Mouse (Mus musculus) midbrain, postnatal 0 days (tissue): ENCODE measurements at regions not wholly inside any gene's neighbourhood (a gene's known extent, or its start where the extent isn't known, plus 50 kb on each side); places are given as distances from the start of the nearest gene placed in this dataset.

ENCODE experiments used
- ATAC-seq: fragments of 200-750 bp; cut with Nextera tagmentation; 2 replicates; pipeline ENCODE4 v1.8.0; 2017; ENCODE audit warnings: moderate number of reproducible peaks, mild to moderate bottlenecking, moderate TSS enrichment, moderate library complexity; ENCODE audit not compliant: low FRiP score
- DNase-seq: peaks from one replicate; pipeline ENCODE4 v3.0.0-alpha.2; 2015; ENCODE audit warnings: low spot score
- H3K27ac ChIP-seq: fragments of 300-500 bp; sonication (generic); 2 replicates; pipeline ENCODE4 v1.5.1; 2014; ENCODE audit warnings: low read depth, mild to moderate bottlenecking, low read length, mixed read lengths
- H3K27me3 ChIP-seq: fragments of 300-500 bp; sonication (generic); 2 replicates; pipeline ENCODE4 v1.6.1; 2014; ENCODE audit warnings: low read length, control low read depth, mixed read lengths; ENCODE audit not compliant: insufficient read depth
- H3K36me3 ChIP-seq: fragments of 300-500 bp; sonication (generic); 2 replicates; pipeline ENCODE4 v1.6.1; 2014; ENCODE audit warnings: low read length, control low read depth, mixed read lengths; ENCODE audit not compliant: insufficient read depth
- H3K4me1 ChIP-seq: fragments of 300-500 bp; sonication (generic); 2 replicates; pipeline ENCODE4 v1.6.1; 2014; ENCODE audit warnings: mild to moderate bottlenecking, control low read depth, antibody characterized with exemption, low read length, mixed read lengths; ENCODE audit not compliant: insufficient read depth
- H3K4me2 ChIP-seq: fragments of 300-500 bp; sonication (generic); 2 replicates; pipeline ENCODE4 v1.6.1; 2014; ENCODE audit warnings: low read depth, mild to moderate bottlenecking, low read length, mixed read lengths; ENCODE audit not compliant: poor library complexity, severe bottlenecking
- H3K4me3 ChIP-seq: fragments of 300-500 bp; sonication (generic); 2 replicates; pipeline ENCODE4 v1.5.1; 2014; ENCODE audit warnings: low read depth, mild to moderate bottlenecking, low read length, moderate library complexity
- H3K9ac ChIP-seq: fragments of 300-500 bp; sonication (generic); replicated peaks from 2 replicates; pipeline ENCODE4 v1.6.1; 2014; ENCODE audit warnings: mild to moderate bottlenecking, low read length, moderate library complexity, mixed read lengths; ENCODE audit not compliant: poor library complexity, severe bottlenecking
- H3K9me3 ChIP-seq: fragments of 300-500 bp; sonication (generic); 2 replicates; pipeline ENCODE4 v1.6.1; 2016; ENCODE audit warnings: low read length, control low read depth
- CTCF ChIP-seq: IDR thresholded peaks from 2 replicates; pipeline ENCODE4 v1.5.1; 2016; ENCODE audit warnings: antibody characterized with exemption, mild to moderate bottlenecking
- WGBS: fragments of 180-500 bp; shearing (Covaris S2); extraction: QIAGEN DNeasy Blood & Tissue Kit; methylation state at CpG from one replicate; pipeline ENCODE4 v1.1.7; 2014; 5-methylcytosine and 5-hydroxymethylcytosine counted together

- Histone ChIP-seq H3K4me2 (no peak overlapping the region), H3K4me1 (no peaks in the 10 kb centered on the region), H3K27me3 (no peaks in the 10 kb centered on the region), H3K9me3 (no peaks in the 10 kb centered on the region), H3K36me3 (no peaks in the 10 kb centered on the region), H3K27ac (no peak overlapping the region), H3K4me3 (no peak overlapping the region), H3K9ac (no peak overlapping the region)
- 86% methylated on average over 2 of the region's 2 CpGs for WGBS
- no peak for DNase-seq
- ATAC-seq = no peak
- TF ChIP-seq CTCF = no peak
These were observed 194.9 kb upstream of the Klf4 start for GRCm38 (mm10) chr4:55727178-55727577.

DNA sequence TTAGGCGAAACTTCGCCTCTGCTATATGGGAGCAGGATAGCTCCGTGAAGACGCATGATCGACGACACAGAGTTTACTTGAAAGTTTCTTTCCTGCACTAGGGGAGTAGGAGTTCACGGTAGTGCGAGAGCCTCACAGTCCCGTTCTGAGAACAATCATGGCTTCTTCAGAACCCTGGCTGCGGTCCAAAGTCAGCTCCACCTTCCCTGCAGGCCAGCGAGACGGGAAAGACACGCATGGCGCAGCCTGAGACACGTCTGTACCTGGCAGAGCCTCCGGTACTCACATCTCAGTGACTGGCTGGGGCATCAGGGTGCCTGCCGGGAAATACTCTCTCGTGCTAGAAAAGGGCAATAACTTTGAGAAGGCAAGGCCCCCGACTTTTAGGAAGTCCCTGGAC, 193.8 kb upstream of the Klf4 start:
- Histone ChIP-seq H3K4me3 (no peak overlapping the region), H3K4me2 (no peak overlapping the region), H3K27ac (no peak overlapping the region), H3K4me1 (no peaks in the 10 kb centered on the region), H3K36me3 (no peaks in the 10 kb centered on the region), H3K27me3 (no peaks in the 10 kb centered on the region), H3K9me3 (no peaks in the 10 kb centered on the region), H3K9ac (no peak overlapping the region)
- ATAC-seq (no peak), DNase-seq (no peak)
- 82% methylated on average over 19 of the region's 19 CpGs for WGBS
- TF ChIP-seq CTCF = no peak

GRCm38 (mm10) chr4:55724286-55724685, 192.0 kb upstream of the Klf4 start:
- Histone ChIP-seq H3K4me3 (no peak overlapping the region), H3K9ac (no peak overlapping the region), H3K27ac (no peak overlapping the region), H3K9me3 (no peaks in the 10 kb centered on the region), H3K36me3 (no peaks in the 10 kb centered on the region), H3K4me2 (no peak overlapping the region), H3K27me3 (no peaks in the 10 kb centered on the region), H3K4me1 (no peaks in the 10 kb centered on the region)
- ATAC-seq (no peak), DNase-seq (no peak)
- no peak for TF ChIP-seq CTCF
- 96% methylated on average over 1 of the region's 1 CpGs for WGBS

GRCm38 (mm10) chr4:55723124-55723523, 190.9 kb upstream of the Klf4 start:
- no peaks in the 10 kb centered on the region for H3K36me3 ChIP-seq
- no peak overlapping the region for H3K4me2 ChIP-seq
- H3K27me3 ChIP-seq = no peaks in the 10 kb centered on the region
- TF ChIP-seq CTCF = no peak
- peak; percentile 79 for DNase-seq
- no peak overlapping the region for H3K9ac ChIP-seq
- no peaks in the 10 kb centered on the region for H3K4me1 ChIP-seq
- WGBS = 59% methylated on average over 1 of the region's 1 CpGs
- peak; percentile 58; the same call in 1 of the 2 replicates for ATAC-seq
- H3K9me3 ChIP-seq = no peaks in the 10 kb centered on the region
- no peak overlapping the region for H3K4me3 ChIP-seq
- H3K27ac ChIP-seq = no peak overlapping the region

- Histone ChIP-seq H3K9ac (no peak overlapping the region), H3K27ac (no peak overlapping the region), H3K4me3 (no peak overlapping the region), H3K4me1 (no peaks in the 10 kb centered on the region), H3K36me3 (no peaks in the 10 kb centered on the region), H3K9me3 (no peaks in the 10 kb centered on the region), H3K27me3 (no peaks in the 10 kb centered on the region), H3K4me2 (no peak overlapping the region)
- no peak for DNase-seq
- TF ChIP-seq CTCF = no peak
- no peak for ATAC-seq
- 72% methylated on average over 8 of the region's 8 CpGs for WGBS
These were observed 190.1 kb upstream of the Klf4 start for GRCm38 (mm10) chr4:55722388-55722787.

DNA sequence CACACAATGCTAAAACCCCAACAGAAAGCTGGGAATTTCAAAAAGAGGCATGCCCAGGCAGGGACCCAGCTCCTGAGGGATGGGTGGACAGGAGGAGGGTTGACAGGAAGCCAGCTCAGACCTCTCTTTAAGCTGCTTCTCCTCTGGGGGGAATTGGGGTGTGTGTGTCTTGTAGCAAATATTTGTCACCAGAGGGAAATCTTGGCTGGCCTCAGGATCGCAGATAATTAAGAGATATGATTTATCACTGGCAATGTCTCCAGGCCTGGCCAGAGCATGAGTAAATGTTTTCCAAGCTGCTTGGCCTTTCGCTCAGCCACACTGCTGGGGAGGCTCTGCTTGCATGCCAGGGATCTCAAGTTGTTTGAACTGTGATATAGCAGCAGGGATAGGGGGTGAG, 189.6 kb upstream of the Klf4 start:
- Histone ChIP-seq H3K4me2 (no peak overlapping the region), H3K4me1 (no peaks in the 10 kb centered on the region), H3K9ac (no peak overlapping the region), H3K9me3 (no peaks in the 10 kb centered on the region), H3K36me3 (no peaks in the 10 kb centered on the region), H3K27me3 (no peaks in the 10 kb centered on the region), H3K4me3 (no peak overlapping the region), H3K27ac (no peak overlapping the region)
- WGBS = 81% methylated on average over 2 of the region's 2 CpGs
- ATAC-seq (no peak), DNase-seq (peak; percentile 48)
- TF ChIP-seq CTCF = no peak
